Mouse (Mus musculus) kidney, embryonic 16.5 days (tissue): Measurements from ENCODE around the gene Enoph1. TPM values are rescaled to one million over a fixed set of nuclear protein-coding genes. Genes with fewer than 3 reads are reported as not detected.

Source experiments
- ATAC-seq: fragments of 200-750 bp; cut with Nextera tagmentation; 2 replicates; pipeline ENCODE4 v1.8.0; 2017; ENCODE audit warnings: moderate TSS enrichment; ENCODE audit not compliant: low FRiP score, low TSS enrichment
- H3K27ac ChIP-seq: fragments of 300-500 bp; sonication (generic); 2 replicates; pipeline ENCODE4 v1.5.1; 2014; ENCODE audit warnings: low read length
- H3K27me3 ChIP-seq: fragments of 300-500 bp; sonication (generic); 2 replicates; pipeline ENCODE4 v1.6.1; 2014; ENCODE audit warnings: low read length, control low read depth, mixed read lengths; ENCODE audit not compliant: insufficient read depth
- H3K36me3 ChIP-seq: fragments of 300-500 bp; sonication (generic); 2 replicates; pipeline ENCODE4 v1.6.1; 2014; ENCODE audit warnings: low read length, control low read depth, mixed read lengths; ENCODE audit not compliant: insufficient read depth
- H3K4me1 ChIP-seq: fragments of 300-500 bp; sonication (generic); 2 replicates; pipeline ENCODE4 v1.6.1; 2014; ENCODE audit warnings: low read length, control low read depth, mixed read lengths; ENCODE audit not compliant: insufficient read depth
- H3K4me2 ChIP-seq: fragments of 300-500 bp; sonication (generic); replicated peaks from 2 replicates; pipeline ENCODE4 v1.6.1; 2014; ENCODE audit warnings: low read depth, low read length
- H3K4me3 ChIP-seq: fragments of 300-500 bp; sonication (generic); 2 replicates; pipeline ENCODE4 v1.5.1; 2014; ENCODE audit warnings: mild to moderate bottlenecking, low read length
- H3K9ac ChIP-seq: fragments of 300-500 bp; sonication (generic); replicated peaks from 2 replicates; pipeline ENCODE4 v1.6.1; 2014; ENCODE audit warnings: low read length
- H3K9me3 ChIP-seq: fragments of 300-500 bp; sonication (generic); 2 replicates; pipeline ENCODE4 v1.6.1; 2016; ENCODE audit warnings: low read length, control low read depth
- WGBS: fragments of 180-500 bp; shearing (Covaris S2); extraction: QIAGEN DNeasy Blood & Tissue Kit; methylation state at CpG from one replicate; pipeline ENCODE4 v1.1.7; 2014; 5-methylcytosine and 5-hydroxymethylcytosine counted together
- polyA plus RNA-seq: library from polyadenylated mRNA; unstranded; fragments of >200 nt; fragmentation: Nextera tagmentation; extraction: Ambion mirVana; gene quantifications from 2 replicates; pipeline ENCODE4 v1.2.1, GENCODE M21; 2015

Enoph1 gene
- polyA plus RNA-seq, 1 experiment from 2014 or later: 52.1 TPM

- Histone ChIP-seq H3K9me3 (no peaks in the 10 kb centered on the region), H3K27me3 (no peaks in the 10 kb centered on the region; the same call in 1 of the 2 replicates), H3K36me3 (peaks cover 10% of the 10 kb centered on the region; the same call in 1 of the 2 replicates), H3K9ac (no peak overlapping the region; the same call in 1 of the 2 replicates), H3K27ac (no peak overlapping the region), H3K4me2 (no peak overlapping the region; the same call in 1 of the 2 replicates), H3K4me1 (peaks cover 23% of the 10 kb centered on the region), H3K4me3 (no peak overlapping the region)
- WGBS: 51% methylated on average over 12 of the region's 12 CpGs
- no peak for ATAC-seq
Observed at GRCm38 (mm10) chr5:100083953-100084562, 44.3 kb downstream of the Enoph1 start.

GRCm38 (mm10) chr5:100085097-100085496, 45.3 kb downstream of the Enoph1 start:
- Histone ChIP-seq H3K27ac (no peak overlapping the region), H3K4me3 (no peak overlapping the region), H3K27me3 (no peaks in the 10 kb centered on the region; the same call in 1 of the 2 replicates), H3K4me2 (no peak overlapping the region), H3K9me3 (no peaks in the 10 kb centered on the region), H3K4me1 (peaks cover 17% of the 10 kb centered on the region), H3K9ac (no peak overlapping the region), H3K36me3 (peaks cover 10% of the 10 kb centered on the region; the same call in 1 of the 2 replicates)
- WGBS: 49% methylated on average over 8 of the region's 8 CpGs
- ATAC-seq: peak; percentile 70; the same call in 1 of the 2 replicates

- Histone ChIP-seq H3K4me1 (peaks cover 18% of the 10 kb centered on the region; the same call in 1 of the 2 replicates), H3K4me2 (0 out of 2 replicates have a peak overlapping the region, but pooled peaks have one; percentile 31), H3K27me3 (no peaks in the 10 kb centered on the region), H3K4me3 (no peak overlapping the region), H3K36me3 (peaks cover 6% of the 10 kb centered on the region), H3K27ac (no peak overlapping the region), H3K9me3 (no peaks in the 10 kb centered on the region), H3K9ac (no peak overlapping the region)
- no peak for ATAC-seq
- WGBS: 27% methylated on average over 12 of the region's 12 CpGs
Observed at GRCm38 (mm10) chr5:100090515-100091262, 50.9 kb downstream of the Enoph1 start.

GRCm38 (mm10) chr5:100091263-100091594, 51.4 kb downstream of the Enoph1 start:
- Histone ChIP-seq H3K4me3 (no peak overlapping the region), H3K27me3 (no peaks in the 10 kb centered on the region), H3K4me1 (peaks cover 16% of the 10 kb centered on the region; the same call in 1 of the 2 replicates), H3K36me3 (peaks cover 6% of the 10 kb centered on the region), H3K27ac (no peak overlapping the region), H3K9me3 (no peaks in the 10 kb centered on the region), H3K9ac (0 out of 2 replicates have a peak overlapping the region, but pooled peaks have one; percentile 1), H3K4me2 (peak overlapping the region; percentile 31)
- WGBS: 37% methylated on average over 10 of the region's 10 CpGs
- no peak for ATAC-seq

- no peak overlapping the region for H3K27ac ChIP-seq
- H3K9ac ChIP-seq: 0 out of 2 replicates have a peak overlapping the region, but pooled peaks have one; percentile 1
- 0 out of 2 replicates have a peak overlapping the region, but pooled peaks have one; percentile 5 for H3K4me3 ChIP-seq
- WGBS: 9% methylated on average over 17 of the region's 17 CpGs
- peaks cover 6% of the 10 kb centered on the region for H3K36me3 ChIP-seq
- H3K9me3 ChIP-seq: no peaks in the 10 kb centered on the region
- ATAC-seq: peak; percentile 85
- peaks cover 18% of the 10 kb centered on the region; the same call in 1 of the 2 replicates for H3K4me1 ChIP-seq
- no peaks in the 10 kb centered on the region for H3K27me3 ChIP-seq
- peak overlapping the region; percentile 31 for H3K4me2 ChIP-seq
Observed at GRCm38 (mm10) chr5:100091602-100092001, 51.8 kb downstream of the Enoph1 start.

DNA sequence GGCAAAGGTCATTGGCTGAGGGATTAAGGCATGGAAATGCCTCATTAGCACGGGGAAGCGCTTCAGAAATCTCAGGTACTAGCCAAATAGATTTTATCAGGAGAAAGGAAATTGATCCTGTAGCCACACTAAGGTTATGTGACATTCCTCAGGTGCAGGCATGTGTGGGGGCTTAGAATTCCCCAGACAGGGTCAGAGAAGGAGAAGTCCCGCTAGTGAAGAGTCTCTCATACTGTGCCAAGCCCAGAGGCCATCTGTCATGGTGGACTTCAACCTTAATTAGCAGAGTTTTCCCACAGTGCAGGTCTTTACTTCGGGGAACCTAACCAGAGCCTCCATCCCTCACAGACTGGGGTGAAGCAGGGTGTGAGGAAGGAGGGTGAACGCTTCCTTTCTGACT, 57.2 kb downstream of the Enoph1 start:
- ATAC-seq: peak; percentile 92
- Histone ChIP-seq H3K9ac (no peak overlapping the region), H3K4me2 (no peak overlapping the region), H3K4me1 (0 out of 2 replicates have a peak, but pooled peaks cover 13% of the 10 kb centered on the region), H3K36me3 (peaks cover 4% of the 10 kb centered on the region), H3K27me3 (no peaks in the 10 kb centered on the region), H3K4me3 (no peak overlapping the region), H3K27ac (peak overlapping the region; percentile 55; the same call in 1 of the 2 replicates), H3K9me3 (no peaks in the 10 kb centered on the region)
- 44% methylated on average over 5 of the region's 5 CpGs for WGBS

DNA sequence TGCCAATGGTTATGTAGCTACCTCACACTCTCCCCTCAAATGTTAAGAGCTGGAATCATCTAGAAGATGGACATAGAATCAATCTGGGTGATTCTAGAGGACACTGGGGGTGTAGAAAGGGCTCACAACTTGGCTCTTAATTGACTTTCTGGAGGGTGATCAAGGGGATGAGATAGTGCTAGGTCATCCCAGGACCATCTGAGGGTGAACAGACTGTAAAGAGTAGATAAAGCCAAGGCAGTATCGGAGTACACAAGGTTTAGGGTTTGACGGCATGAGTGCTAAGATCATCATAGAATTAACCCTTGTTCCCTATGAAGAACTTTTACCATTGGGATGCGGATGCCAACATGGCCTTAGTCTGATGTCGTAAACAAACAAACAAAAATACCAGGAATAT, 58.2 kb downstream of the Enoph1 start:
- 94% methylated on average over 4 of the region's 4 CpGs for WGBS
- Histone ChIP-seq H3K9ac (no peak overlapping the region), H3K27ac (no peak overlapping the region), H3K4me2 (no peak overlapping the region), H3K9me3 (no peaks in the 10 kb centered on the region), H3K4me3 (no peak overlapping the region), H3K27me3 (no peaks in the 10 kb centered on the region), H3K36me3 (peaks cover 4% of the 10 kb centered on the region), H3K4me1 (0 out of 2 replicates have a peak, but pooled peaks cover 11% of the 10 kb centered on the region)
- ATAC-seq: no peak

- Histone ChIP-seq H3K9ac (no peak overlapping the region), H3K27me3 (no peaks in the 10 kb centered on the region), H3K4me3 (no peak overlapping the region), H3K36me3 (no peaks in the 10 kb centered on the region), H3K4me2 (no peak overlapping the region), H3K27ac (no peak overlapping the region), H3K9me3 (no peaks in the 10 kb centered on the region), H3K4me1 (0 out of 2 replicates have a peak, but pooled peaks cover under 1% of the 10 kb centered on the region)
- 88% methylated on average over 1 of the region's 1 CpGs for WGBS
- no peak for ATAC-seq
Observed at GRCm38 (mm10) chr5:100102395-100102794, 62.6 kb downstream of the Enoph1 start.

GRCm38 (mm10) chr5:100108866-100109265, 69.1 kb downstream of the Enoph1 start:
- H3K4me3 ChIP-seq: no peak overlapping the region
- no peaks in the 10 kb centered on the region for H3K27me3 ChIP-seq
- H3K9me3 ChIP-seq: no peaks in the 10 kb centered on the region
- H3K36me3 ChIP-seq: no peaks in the 10 kb centered on the region
- peaks cover 15% of the 10 kb centered on the region for H3K4me1 ChIP-seq
- 67% methylated on average over 9 of the region's 9 CpGs for WGBS
- no peak overlapping the region for H3K9ac ChIP-seq
- H3K27ac ChIP-seq: no peak overlapping the region
- ATAC-seq: no peak
- no peak overlapping the region for H3K4me2 ChIP-seq
